Mouse (Mus musculus) MEL (cell line): ENCODE measurements at regions not wholly inside any gene's neighbourhood (a gene's known extent, or its start where the extent isn't known, plus 50 kb on each side); places are given as distances from the start of the nearest gene placed in this dataset.

Source experiments
- CTCF ChIP-seq, 3 experiments: IDR thresholded peaks in 2 of 3; conservative IDR thresholded peaks in 1 of 3; 2 replicates each; pipeline ENCODE4 v1.5.1; 2011 to 2012; ENCODE audit warnings: low read length in 3 of 3, low read depth in 2 of 3, mild to moderate bottlenecking in 2 of 3, improper control_type of control experiment in 1 of 3, inconsistent platforms in 1 of 3, mixed read lengths in 1 of 3, moderate library complexity in 1 of 3; ENCODE audit not compliant: control insufficient read depth in 1 of 3, insufficient read depth in 1 of 3, poor library complexity in 1 of 3, severe bottlenecking in 1 of 3
- E2F4 ChIP-seq: IDR thresholded peaks from 2 replicates; pipeline ENCODE4 v1.6.1; 2011; ENCODE audit warnings: low read depth, low read length, improper control_type of control experiment, borderline replicate concordance
- ELF1 ChIP-seq: IDR thresholded peaks from 2 replicates; pipeline ENCODE4 v1.6.1; 2014; ENCODE audit warnings: low read depth, mild to moderate bottlenecking, inconsistent platforms, low read length, improper control_type of control experiment, moderate library complexity
- GABPA ChIP-seq: IDR thresholded peaks from 2 replicates; pipeline ENCODE4 v1.6.1; 2012; ENCODE audit warnings: low read depth, mild to moderate bottlenecking, inconsistent platforms, low read length, improper control_type of control experiment, moderate library complexity
- GATA1 ChIP-seq: IDR thresholded peaks from 2 replicates; pipeline ENCODE4 v1.6.1; 2011; ENCODE audit warnings: low read depth, low read length, improper control_type of control experiment
- KAT2A ChIP-seq: conservative IDR thresholded peaks from 2 replicates; pipeline ENCODE4 v1.6.1; 2012; ENCODE audit warnings: low read depth, low read length, improper control_type of control experiment, inconsistent platforms
- MAX ChIP-seq: IDR thresholded peaks from 2 replicates; pipeline ENCODE4 v1.6.1; 2011; ENCODE audit warnings: low read length, improper control_type of control experiment
- NELFE ChIP-seq: IDR thresholded peaks from 2 replicates; pipeline ENCODE4 v1.6.1; 2011; ENCODE audit warnings: low read depth, low read length, improper control_type of control experiment
- POLR2A ChIP-seq, 2 experiments: IDR thresholded peaks; 2 replicates each; pipeline ENCODE4 v1.6.1; 2011 to 2012; ENCODE audit warnings: low read length in 2 of 2, mild to moderate bottlenecking in 2 of 2, control low read depth in 1 of 2, improper control_type of control experiment in 1 of 2, low read depth in 1 of 2, moderate library complexity in 1 of 2; ENCODE audit not compliant: control insufficient read depth in 1 of 2, insufficient read depth in 1 of 2, poor library complexity in 1 of 2
- POLR2AphosphoS2 ChIP-seq: IDR thresholded peaks from 2 replicates; pipeline ENCODE4 v1.6.1; 2011; ENCODE audit warnings: low read length, improper control_type of control experiment
- POLR2AphosphoS5 ChIP-seq: IDR thresholded peaks from 2 replicates; pipeline ENCODE4 v1.6.1; 2012; ENCODE audit warnings: low read depth, borderline replicate concordance, mild to moderate bottlenecking, inconsistent platforms, low read length, moderate library complexity, mixed read lengths
- TBP ChIP-seq: IDR thresholded peaks from 2 replicates; pipeline ENCODE4 v1.8.0; 2011; ENCODE audit warnings: low read depth, low read length, improper control_type of control experiment
- USF1 ChIP-seq: IDR thresholded peaks from 2 replicates; pipeline ENCODE4 v1.6.1; 2014; ENCODE audit warnings: low read depth, mild to moderate bottlenecking, inconsistent platforms, low read length, improper control_type of control experiment, moderate library complexity
- ZC3H11A ChIP-seq: IDR thresholded peaks from 2 replicates; pipeline ENCODE4 v1.6.1; 2012; ENCODE audit warnings: low read depth, mild to moderate bottlenecking, inconsistent platforms, low read length, improper control_type of control experiment

- TF ChIP-seq ELF1 (no peak), GATA1 (no peak), POLR2A (IDR thresholded peaks at IDR 0.05; ENCODE audit: control insufficient read depth in 1 of 2, insufficient read depth in 1 of 2, low read depth in 1 of 2, low read length in 2 of 2, poor library complexity in 1 of 2) (no peak), USF1 (no peak), NELFE (no peak), CTCF (IDR thresholded peaks at IDR 0.05 in 2 of 3, conservative IDR thresholded peaks at IDR 0.05 in 1 of 3; ENCODE audit: control insufficient read depth in 1 of 3, insufficient read depth in 1 of 3, low read depth in 2 of 3, low read length in 3 of 3, poor library complexity in 1 of 3, severe bottlenecking in 1 of 3) (no peak), POLR2AphosphoS5 (no peak), GABPA (no peak), ZC3H11A (no peak), MAX (no peak), E2F4 (no peak), POLR2AphosphoS2 (no peak), KAT2A (no peak), TBP (no peak)
These were observed 748.4 kb downstream of the Inhba start for GRCm38 (mm10) chr13:16760045-16760444.
